Mouse (Mus musculus) kidney, postnatal 0 days (tissue): Measurements from ENCODE around the gene Trpm3. TPM values are rescaled to one million over a fixed set of nuclear protein-coding genes. Genes with fewer than 3 reads are reported as not detected.

Source experiments
- ATAC-seq: fragments of 200-750 bp; cut with Nextera tagmentation; replicated peaks from 2 replicates; pipeline ENCODE4 v1.8.0; 2017; ENCODE audit warnings: low read depth, moderate number of reproducible peaks, moderate TSS enrichment, moderate library complexity; ENCODE audit not compliant: low FRiP score
- DNase-seq: peaks from one replicate; pipeline ENCODE4 v3.0.0-alpha.2; 2016; ENCODE audit warnings: low spot score
- H3K27ac ChIP-seq: fragments of 300-500 bp; sonication (generic); 2 replicates; pipeline ENCODE4 v1.5.1; 2014; ENCODE audit warnings: mild to moderate bottlenecking
- H3K27me3 ChIP-seq: fragments of 300-500 bp; sonication (generic); 2 replicates; pipeline ENCODE4 v1.6.1; 2014; ENCODE audit warnings: low read length, mixed read lengths; ENCODE audit not compliant: insufficient read depth
- H3K36me3 ChIP-seq: fragments of 300-500 bp; sonication (generic); 2 replicates; pipeline ENCODE4 v1.6.1; 2014; ENCODE audit warnings: low read length, mixed read lengths; ENCODE audit not compliant: insufficient read depth
- H3K4me1 ChIP-seq: fragments of 300-500 bp; sonication (generic); replicated peaks from 2 replicates; pipeline ENCODE4 v1.6.1; 2014; ENCODE audit warnings: antibody characterized with exemption, low read length, mixed read lengths; ENCODE audit not compliant: insufficient read depth
- H3K4me2 ChIP-seq: fragments of 300-500 bp; sonication (generic); 2 replicates; pipeline ENCODE4 v1.6.1; 2014; ENCODE audit warnings: mild to moderate bottlenecking, low read length, moderate library complexity, mixed read lengths
- H3K4me3 ChIP-seq: fragments of 300-500 bp; sonication (generic); replicated peaks from 2 replicates; pipeline ENCODE4 v1.5.1; 2014; ENCODE audit warnings: low read depth, low read length
- H3K9ac ChIP-seq: fragments of 300-500 bp; sonication (generic); 2 replicates; pipeline ENCODE4 v1.6.1; 2014; ENCODE audit warnings: low read depth, low read length
- H3K9me3 ChIP-seq: fragments of 300-500 bp; sonication (generic); replicated peaks from 2 replicates; pipeline ENCODE4 v1.6.1; 2016; ENCODE audit warnings: low read length, inconsistent platforms, mixed read lengths
- CTCF ChIP-seq: IDR thresholded peaks from 2 replicates; pipeline ENCODE4 v1.5.1; 2016; ENCODE audit warnings: antibody characterized with exemption, low read depth, mild to moderate bottlenecking, moderate library complexity
- WGBS: fragments of 180-500 bp; shearing (Covaris S2); extraction: QIAGEN DNeasy Blood & Tissue Kit; methylation state at CpG from one replicate; pipeline ENCODE4 v1.1.7; 2014; 5-methylcytosine and 5-hydroxymethylcytosine counted together
- polyA plus RNA-seq: library from polyadenylated mRNA; unstranded; fragments of >200 nt; fragmentation: Nextera tagmentation; extraction: Ambion mirVana; gene quantifications from 2 replicates; pipeline ENCODE4 v1.2.1, GENCODE M21; 2015

Trpm3 gene
- polyA plus RNA-seq, 1 experiment from 2014 or later: 2.1 TPM

GRCm38 (mm10) chr19:22905066-22905482, 766.2 kb downstream of the Trpm3 start:
- H3K9me3 ChIP-seq: no peaks in the 10 kb centered on the region
- no peak for TF ChIP-seq CTCF
- H3K27ac ChIP-seq: no peak overlapping the region
- no peak overlapping the region for H3K4me2 ChIP-seq
- no peaks in the 10 kb centered on the region for H3K27me3 ChIP-seq
- H3K4me1 ChIP-seq: no peaks in the 10 kb centered on the region
- 73% methylated on average over 11 of the region's 11 CpGs for WGBS
- no peak for ATAC-seq
- H3K9ac ChIP-seq: no peak overlapping the region
- H3K36me3 ChIP-seq: no peaks in the 10 kb centered on the region
- no peak for DNase-seq
- no peak overlapping the region for H3K4me3 ChIP-seq

DNA sequence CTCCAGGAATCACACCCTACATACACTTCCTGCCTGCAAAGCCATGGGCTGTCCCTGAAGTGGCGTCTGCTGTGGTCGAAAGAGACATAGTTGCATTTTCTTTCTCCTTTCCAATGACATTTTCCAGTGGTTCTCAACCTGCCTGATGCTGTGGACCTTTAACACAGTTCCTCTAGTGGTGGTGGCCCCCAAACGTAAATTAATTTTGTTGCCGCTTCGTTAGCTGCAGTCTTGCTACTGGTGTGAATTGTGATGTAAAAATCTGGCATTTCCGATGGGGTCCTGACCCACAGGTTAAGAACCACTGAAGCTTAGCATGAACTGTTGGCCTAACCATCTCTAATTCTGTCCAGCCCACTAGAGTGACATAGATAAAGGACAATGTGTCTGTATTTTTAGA, 771.8 kb downstream of the Trpm3 start:
- DNase-seq: no peak
- Histone ChIP-seq H3K36me3 (no peaks in the 10 kb centered on the region), H3K9ac (no peak overlapping the region), H3K9me3 (no peaks in the 10 kb centered on the region), H3K4me2 (no peak overlapping the region), H3K4me3 (no peak overlapping the region), H3K27me3 (no peaks in the 10 kb centered on the region), H3K27ac (no peak overlapping the region), H3K4me1 (no peaks in the 10 kb centered on the region)
- TF ChIP-seq CTCF: no peak
- no peak for ATAC-seq
- 66% methylated on average over 6 of the region's 6 CpGs for WGBS

- ATAC-seq: no peak
- no peak for TF ChIP-seq CTCF
- 84% methylated on average over 4 of the region's 4 CpGs for WGBS
- Histone ChIP-seq H3K27ac (no peak overlapping the region), H3K36me3 (no peaks in the 10 kb centered on the region), H3K9me3 (no peaks in the 10 kb centered on the region), H3K9ac (no peak overlapping the region), H3K4me2 (no peak overlapping the region), H3K27me3 (no peaks in the 10 kb centered on the region), H3K4me1 (0 out of 2 replicates have a peak, but pooled peaks cover 2% of the 10 kb centered on the region), H3K4me3 (no peak overlapping the region)
- no peak for DNase-seq
Measured at GRCm38 (mm10) chr19:22912971-22913370, 774.1 kb downstream of the Trpm3 start.

DNA sequence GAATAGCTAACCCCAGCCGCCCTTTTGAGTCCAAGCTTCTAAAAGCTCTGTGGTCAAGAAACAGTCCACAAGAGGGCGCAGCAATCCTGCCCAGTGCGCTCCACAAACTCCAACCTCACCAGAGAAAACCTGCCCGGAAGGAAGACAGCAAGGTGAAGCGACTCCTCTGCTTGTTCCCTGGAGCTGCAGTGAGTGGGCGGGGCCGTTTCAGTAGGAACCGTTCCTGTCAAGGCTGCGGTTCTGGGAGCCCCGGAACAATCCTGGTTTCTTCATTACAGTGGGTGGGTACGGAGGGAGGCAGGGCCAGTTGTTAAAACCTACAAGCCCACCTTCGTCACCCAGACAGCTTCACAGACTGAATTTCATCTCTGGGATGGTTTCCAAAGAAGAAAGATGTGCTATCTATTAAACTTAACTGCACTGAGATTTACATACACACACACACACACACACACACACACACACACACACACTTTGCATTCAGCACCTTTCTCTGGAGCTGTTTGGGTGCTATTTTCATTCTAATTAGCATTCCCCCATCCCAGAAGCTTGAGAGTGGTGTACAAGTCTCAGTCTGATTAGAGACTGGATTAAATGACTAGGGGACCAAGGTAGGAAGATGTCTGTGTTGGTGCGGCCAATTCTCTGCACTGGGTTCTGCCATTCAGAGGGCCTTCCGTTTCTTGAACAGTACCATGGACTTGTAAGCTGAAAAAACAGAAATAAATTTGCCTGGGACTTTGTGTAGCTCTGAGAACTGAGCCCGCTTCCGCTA, 777.2 kb downstream of the Trpm3 start:
- H3K9ac ChIP-seq: no peak overlapping the region
- 0 out of 2 replicates have a peak, but pooled peaks cover 2% of the 10 kb centered on the region for H3K4me1 ChIP-seq
- peak; percentile 92 for DNase-seq
- no peaks in the 10 kb centered on the region for H3K9me3 ChIP-seq
- H3K4me2 ChIP-seq: peak overlapping the region; percentile 61
- no peak overlapping the region; the same call in 1 of the 2 replicates for H3K4me3 ChIP-seq
- ATAC-seq: peak; percentile 65
- H3K36me3 ChIP-seq: no peaks in the 10 kb centered on the region
- TF ChIP-seq CTCF: peak; percentile 91
- H3K27ac ChIP-seq: peak overlapping the region; percentile 63
- no peaks in the 10 kb centered on the region for H3K27me3 ChIP-seq
- WGBS: 15% methylated on average over 16 of the region's 16 CpGs

DNA sequence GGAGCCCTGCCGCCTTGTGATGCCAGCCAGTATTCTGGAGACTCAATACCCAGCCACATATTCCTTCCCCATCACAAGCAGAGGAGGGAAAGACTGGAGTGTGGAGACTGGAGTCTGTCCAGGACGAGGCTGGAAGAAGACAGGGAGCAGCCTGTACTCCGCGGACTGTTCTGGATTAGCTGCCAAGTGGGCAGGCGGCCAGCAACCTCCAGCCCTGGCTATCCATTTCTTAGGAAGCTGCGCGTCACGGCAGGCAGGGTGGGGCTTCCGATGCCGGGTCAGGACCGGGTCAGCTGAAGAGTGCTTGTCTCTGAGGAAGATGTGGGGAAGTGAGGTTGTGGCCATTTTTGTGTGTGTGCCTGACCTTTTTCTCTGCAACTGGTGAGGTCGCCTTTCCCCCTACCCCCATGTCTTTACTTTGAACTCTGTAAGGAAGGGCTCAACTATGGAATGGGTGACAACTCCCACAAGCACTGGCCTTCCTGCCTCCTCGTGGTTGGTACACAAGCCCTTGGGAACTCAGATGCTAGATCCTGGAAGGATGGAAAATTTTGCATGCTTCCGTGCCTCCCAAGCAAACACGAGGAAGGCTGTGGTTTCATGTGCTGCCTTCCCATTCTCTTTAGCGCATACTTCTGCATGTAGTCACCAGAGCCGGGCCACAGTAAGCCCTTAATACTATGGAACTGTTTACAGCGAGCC, 777.9 kb downstream of the Trpm3 start:
- no peaks in the 10 kb centered on the region for H3K27me3 ChIP-seq
- no peak overlapping the region for H3K4me3 ChIP-seq
- H3K27ac ChIP-seq: peak overlapping the region; percentile 63
- no peak overlapping the region for H3K9ac ChIP-seq
- ATAC-seq (peak; percentile 95), DNase-seq (peak; percentile 93)
- H3K4me1 ChIP-seq: 0 out of 2 replicates have a peak, but pooled peaks cover 2% of the 10 kb centered on the region
- H3K4me2 ChIP-seq: peak overlapping the region; percentile 61; the same call in 1 of the 2 replicates
- H3K9me3 ChIP-seq: no peaks in the 10 kb centered on the region
- WGBS: 29% methylated on average over 18 of the region's 18 CpGs
- no peaks in the 10 kb centered on the region for H3K36me3 ChIP-seq
- no peak; the same call in 1 of the 2 replicates for TF ChIP-seq CTCF

DNA sequence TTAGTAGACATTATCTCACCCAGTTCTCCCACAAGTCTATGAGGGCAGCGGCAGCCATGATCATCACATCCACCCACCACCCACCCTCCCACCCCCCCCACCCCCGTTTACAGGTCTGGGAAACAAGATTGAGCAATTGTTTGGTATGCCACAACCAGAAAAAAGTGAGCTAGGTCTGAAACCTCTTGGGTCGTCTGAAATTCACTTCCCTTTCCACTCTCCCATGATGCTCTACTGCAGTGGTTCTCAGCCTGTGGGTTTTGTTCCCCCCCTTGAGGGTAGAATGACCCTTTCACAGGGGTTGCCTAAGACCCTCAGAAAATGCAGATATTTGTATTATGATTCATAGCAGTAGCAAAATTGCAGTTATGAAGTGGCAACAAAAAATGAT, 778.5 kb downstream of the Trpm3 start:
- no peak overlapping the region for H3K4me3 ChIP-seq
- 64% methylated on average over 3 of the region's 3 CpGs for WGBS
- no peaks in the 10 kb centered on the region for H3K9me3 ChIP-seq
- H3K36me3 ChIP-seq: no peaks in the 10 kb centered on the region
- no peak for TF ChIP-seq CTCF
- peak overlapping the region; percentile 63 for H3K27ac ChIP-seq
- H3K4me1 ChIP-seq: 0 out of 2 replicates have a peak, but pooled peaks cover 2% of the 10 kb centered on the region
- H3K27me3 ChIP-seq: no peaks in the 10 kb centered on the region
- DNase-seq (no peak), ATAC-seq (no peak)
- no peak overlapping the region for H3K9ac ChIP-seq
- H3K4me2 ChIP-seq: no peak overlapping the region
